Mouse (Mus musculus): ENCODE results near the gene Nf1.

The Nf1 gene

GRCm38 (mm10) chr11:79584191-79584590 lies 244.7 kb downstream of the Nf1 start:
- DNase-seq (ENCODE audit: low read depth, low spot score), result peak; percentile 82

- no peak for DNase-seq (ENCODE audit: low read depth, low spot score)
These were observed 250.0 kb downstream of the Nf1 start for GRCm38 (mm10) chr11:79589317-79590075.

- DNase-seq (ENCODE audit: low read depth, low spot score), result peak; percentile 16
These were observed 251.4 kb downstream of the Nf1 start, which contains the start of gene Rab11fip4 for GRCm38 (mm10) chr11:79590664-79591590. Gene Rab11fip4 (plus strand): TSS chr11:79591212.

DNA sequence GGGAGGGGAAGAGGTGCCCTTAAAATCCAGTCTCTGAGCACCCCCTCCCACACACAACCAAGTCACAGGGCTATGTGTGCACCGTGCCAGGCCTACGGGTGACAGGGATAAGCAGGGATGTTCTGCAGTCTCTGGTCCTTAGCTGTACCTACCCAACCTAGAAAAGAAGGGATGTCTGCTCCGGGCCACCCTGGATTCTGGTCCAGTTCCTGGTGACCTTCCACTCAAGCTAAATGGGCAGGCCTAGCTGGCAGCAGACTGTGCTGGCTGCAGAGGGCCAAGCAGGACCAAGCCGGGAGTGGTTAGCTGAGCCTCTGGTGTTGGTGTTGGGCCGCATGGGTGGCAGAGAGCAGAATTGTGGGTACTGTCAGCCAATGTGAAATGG lies 252.1 kb downstream of the Nf1 start:
- DNase-seq (ENCODE audit: low read depth, low spot score), result no peak

- peak; percentile 66 for DNase-seq (ENCODE audit: low read depth, low spot score)
These were observed 254.0 kb downstream of the Nf1 start for GRCm38 (mm10) chr11:79593495-79593894.

- no peak for DNase-seq (ENCODE audit: low read depth, low spot score)
These were observed 271.0 kb downstream of the Nf1 start for GRCm38 (mm10) chr11:79610454-79610853.

GRCm38 (mm10) chr11:79611011-79611666 lies 271.6 kb downstream of the Nf1 start:
- DNase-seq (ENCODE audit: low read depth, low spot score), result no peak

- no peak for DNase-seq (ENCODE audit: low read depth, low spot score)
These were observed 272.6 kb downstream of the Nf1 start for GRCm38 (mm10) chr11:79612046-79612600.

DNA sequence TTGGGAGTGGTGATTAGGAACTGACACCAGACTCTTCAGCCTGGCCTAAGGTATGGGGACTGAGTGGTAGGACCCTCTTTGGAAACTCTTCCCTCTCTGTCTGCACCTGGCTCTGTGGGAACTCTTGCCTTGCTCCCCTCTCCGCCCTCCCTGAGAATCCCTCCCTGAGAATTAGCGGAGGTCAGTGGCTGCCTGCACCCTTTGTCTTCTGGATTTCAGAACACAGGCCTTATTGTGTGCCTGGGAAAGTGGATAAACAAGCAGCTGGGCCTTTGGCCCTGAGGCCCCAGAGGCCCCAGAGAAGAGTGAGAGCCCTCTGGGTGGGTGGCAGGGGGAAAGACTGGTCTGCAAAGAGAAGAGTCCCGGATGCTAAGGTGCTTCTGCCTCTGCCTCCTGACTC lies 273.6 kb downstream of the Nf1 start:
- DNase-seq (ENCODE audit: low read depth, low spot score), result no peak

GRCm38 (mm10) chr11:79613711-79614110 lies 274.2 kb downstream of the Nf1 start:
- no peak for DNase-seq (ENCODE audit: low read depth, low spot score)

DNA sequence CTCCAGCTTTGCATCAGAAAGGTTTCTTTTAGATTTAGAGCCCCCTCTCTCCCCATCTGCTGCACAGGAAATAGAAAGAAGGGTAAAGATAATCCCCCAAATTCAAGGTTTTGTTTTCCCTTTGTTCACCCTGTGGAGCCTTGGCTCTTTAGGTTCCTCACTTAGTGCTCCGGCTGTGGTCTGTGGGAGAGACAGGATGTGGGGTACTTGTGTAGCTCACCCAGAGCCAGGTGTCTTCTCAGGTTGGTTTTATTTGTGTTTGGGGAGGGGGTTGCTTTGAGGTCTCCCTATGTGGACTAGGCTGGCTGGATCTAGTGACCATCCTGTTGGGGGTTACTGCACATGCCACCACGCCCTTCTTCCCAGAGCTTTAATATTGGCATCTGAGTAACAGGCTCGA lies 275.4 kb downstream of the Nf1 start:
- DNase-seq (ENCODE audit: low read depth, low spot score), result no peak

DNA sequence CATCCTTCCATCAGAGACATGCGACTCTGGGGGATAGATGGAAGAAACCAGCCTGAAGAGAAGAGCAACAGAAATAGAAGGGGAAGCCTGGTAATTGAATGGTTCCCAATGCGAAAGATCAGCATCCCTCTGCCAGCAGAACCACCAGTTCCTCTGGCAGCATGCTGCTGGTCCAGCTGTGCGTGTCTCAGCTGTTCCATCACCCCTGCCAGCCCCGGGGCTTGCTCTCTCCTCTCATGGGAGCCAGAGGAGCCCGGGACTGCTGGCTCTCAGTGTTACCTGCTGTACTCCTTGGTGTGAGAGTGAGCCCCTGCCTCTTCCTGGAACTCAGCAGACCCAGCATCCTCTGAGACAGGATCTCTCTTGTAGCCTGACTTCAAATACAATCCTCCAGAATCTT lies 276.4 kb downstream of the Nf1 start:
- no peak for DNase-seq (ENCODE audit: low read depth, low spot score)

GRCm38 (mm10) chr11:79617991-79618390 lies 278.5 kb downstream of the Nf1 start:
- no peak for DNase-seq (ENCODE audit: low read depth, low spot score)

GRCm38 (mm10) chr11:79623029-79623428 lies 283.5 kb downstream of the Nf1 start:
- no peak for DNase-seq (ENCODE audit: low read depth, low spot score)

GRCm38 (mm10) chr11:79624801-79625302 lies 285.4 kb downstream of the Nf1 start:
- peak; percentile 58 for DNase-seq (ENCODE audit: low read depth, low spot score)

- DNase-seq (ENCODE audit: low read depth, low spot score), result no peak
These were observed 289.2 kb downstream of the Nf1 start for GRCm38 (mm10) chr11:79628716-79629115.

GRCm38 (mm10) chr11:79629752-79630374 lies 290.4 kb downstream of the Nf1 start:
- no peak for DNase-seq (ENCODE audit: low read depth, low spot score)

DNA sequence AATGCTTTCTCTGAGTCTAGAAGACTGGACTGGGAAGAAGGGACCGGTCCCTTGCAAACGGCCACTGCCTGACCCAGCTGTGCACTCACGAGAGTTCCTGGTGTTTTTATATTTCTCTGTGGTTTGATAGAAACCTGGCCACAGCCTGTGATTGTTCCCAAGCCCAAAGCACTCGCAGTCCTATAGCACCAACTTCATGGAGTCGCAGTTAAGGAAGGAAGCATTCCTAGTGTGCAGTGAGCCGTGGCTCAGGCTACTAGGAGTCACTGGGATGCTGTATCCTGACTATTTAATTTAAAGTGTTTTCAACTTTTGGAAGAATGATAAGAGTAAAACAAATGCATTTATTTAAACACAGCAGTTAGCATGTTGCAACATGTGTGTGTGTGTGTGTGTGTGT lies 291.0 kb downstream of the Nf1 start:
- DNase-seq (ENCODE audit: low read depth, low spot score), result no peak

Data from forelimb bud, embryonic 11.5 days (tissue).